Mouse (Mus musculus) ES-E14 (cell line): Measurements from ENCODE around the gene Mrm2.

Experiments used
- CHD2 ChIP-seq: IDR thresholded peaks from 2 replicates; pipeline ENCODE4 v1.6.1; 2014; ENCODE audit warnings: mild to moderate bottlenecking, low read depth, low read length, inconsistent platforms
- ZC3H11A ChIP-seq: IDR thresholded peaks from 2 replicates; pipeline ENCODE4 v1.6.1; 2012; ENCODE audit warnings: low read depth, mild to moderate bottlenecking, inconsistent platforms, low read length, borderline replicate concordance

DNA sequence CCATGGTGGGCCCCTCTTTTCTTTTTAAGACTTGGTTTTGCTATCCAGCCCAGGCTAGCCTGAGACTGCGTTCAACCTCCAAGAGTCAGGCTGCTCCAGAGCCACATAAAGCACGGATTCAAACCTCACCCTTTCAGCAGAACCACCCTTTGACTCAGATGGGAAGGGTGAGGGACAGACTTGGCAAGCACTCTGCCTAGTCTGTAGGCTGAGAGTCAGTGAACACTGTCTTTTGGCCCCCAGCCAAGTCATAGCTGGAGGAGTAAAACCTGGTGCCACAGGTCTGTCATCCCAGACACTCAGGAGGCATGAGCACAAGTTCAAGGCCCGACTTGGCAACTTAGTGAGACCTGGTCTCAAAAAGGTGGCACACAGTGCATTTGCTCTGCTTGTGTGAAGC is 15.0 kb downstream of the Mrm2 start:
- no peak for TF ChIP-seq CHD2
- TF ChIP-seq ZC3H11A, result no peak
